ENCODE assay signal across 19 mouse cellular contexts in the genomic region with DNA sequence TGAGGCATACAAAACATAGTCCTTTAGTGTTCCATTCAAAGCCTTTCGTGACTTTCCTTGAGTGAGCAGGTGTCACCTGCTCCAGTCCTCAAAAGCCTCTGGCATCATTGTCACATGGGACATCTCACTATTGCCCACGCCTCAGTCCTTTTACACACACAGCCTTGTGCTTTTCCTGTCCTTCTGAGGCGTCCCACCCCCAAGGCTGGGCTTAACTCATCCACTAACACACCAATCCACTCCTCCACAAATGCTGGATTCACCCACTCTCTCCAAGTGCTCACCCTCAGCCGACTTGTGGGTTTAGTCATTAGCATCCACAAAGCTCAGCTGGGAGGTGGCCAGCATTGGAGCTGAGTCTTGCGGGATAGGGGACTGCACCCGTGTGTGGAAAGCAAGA. TPM values are rescaled to one million over a fixed set of nuclear protein-coding genes. Genes with fewer than 3 reads are reported as not detected.
A peak's percentile ranks its signal among the peaks of the same experiment; 100 is the strongest.
DNase-seq lines count a peak whose midpoint lies in the region; ATAC-seq and TF ChIP-seq lines count a peak whose summit lies in the region.
"Had no signal": no experiment of that assay in that cellular context is flagged by ENCODE, and none has a peak within 500 bp of the region (broad histone marks: within the 10 kb centered on the region; RNA-seq: fewer than 3 reads in every experiment).

No protein-coding gene starts in this region.

- H3K36me3 ChIP-seq in forebrain, postnatal 0 days (ENCODE audit: insufficient read depth), result no peaks in the 10 kb centered on the region
- H3K36me3 ChIP-seq in forebrain, embryonic 13.5 days (ENCODE audit: poor library complexity, severe bottlenecking), result no peaks in the 10 kb centered on the region
- no peaks in the 10 kb centered on the region for H3K36me3 ChIP-seq in hindbrain, embryonic 15.5 days
- H3K36me3 ChIP-seq in hindbrain, embryonic 10.5 days, result no peaks in the 10 kb centered on the region
- no peaks in the 10 kb centered on the region for H3K36me3 ChIP-seq in midbrain, postnatal 0 days (ENCODE audit: insufficient read depth, low read length)
- no peaks in the 10 kb centered on the region for H3K36me3 ChIP-seq in midbrain, embryonic 10.5 days
- no peaks in the 10 kb centered on the region for H3K36me3 ChIP-seq in thymus, adult 2 months (ENCODE audit: control insufficient read depth, insufficient read depth, low read length)
- H3K36me3 ChIP-seq: forebrain, embryonic 15.5 days; limb, embryonic 15.5 days; midbrain, embryonic 12.5 days; stomach, embryonic 15.5 days had no signal

- peak; percentile 61 for ATAC-seq in forebrain, postnatal 0 days
- ATAC-seq in forebrain, embryonic 13.5 days, result no peak
- peak; percentile 42; the same call in 1 of the 2 replicates for ATAC-seq in hindbrain, embryonic 15.5 days (ENCODE audit: low FRiP score, low read depth)
- ATAC-seq in midbrain, postnatal 0 days (ENCODE audit: low FRiP score), result no peak
- ATAC-seq: activated CD4-positive, CD25-positive, alpha-beta regulatory T cell, adult 4 months; forebrain, embryonic 15.5 days; liver, postnatal 0 days had no signal

- no peak overlapping the region for H3K27ac ChIP-seq in forebrain, postnatal 0 days (ENCODE audit: low read depth, low read length)
- no peak overlapping the region for H3K27ac ChIP-seq in forebrain, embryonic 13.5 days
- 0 out of 2 replicates have a peak overlapping the region, but pooled peaks have one; percentile 30 for H3K27ac ChIP-seq in hindbrain, embryonic 15.5 days (replicated peaks)
- H3K27ac ChIP-seq in hindbrain, embryonic 10.5 days, result no peak overlapping the region
- no peak overlapping the region for H3K27ac ChIP-seq in midbrain, postnatal 0 days (ENCODE audit: low read depth, low read length)
- no peak overlapping the region for H3K27ac ChIP-seq in midbrain, embryonic 10.5 days (replicated peaks)
- H3K27ac ChIP-seq in thymus, adult 2 months (ENCODE audit: control insufficient read depth, insufficient read depth, low read length), result no peak overlapping the region
- H3K27ac ChIP-seq: forebrain, embryonic 15.5 days; kidney, postnatal 0 days; limb, embryonic 15.5 days; midbrain, embryonic 12.5 days; stomach, embryonic 15.5 days had no signal

- H3K4me1 ChIP-seq in forebrain, postnatal 0 days (ENCODE audit: insufficient read depth), result no peaks in the 10 kb centered on the region
- H3K4me1 ChIP-seq in forebrain, embryonic 13.5 days, result peaks cover 11% of the 10 kb centered on the region
- H3K4me1 ChIP-seq in hindbrain, embryonic 15.5 days (replicated peaks), result 0 out of 2 replicates have a peak, but pooled peaks cover 8% of the 10 kb centered on the region
- H3K4me1 ChIP-seq in hindbrain, embryonic 10.5 days (replicated peaks), result peaks cover 25% of the 10 kb centered on the region
- no peaks in the 10 kb centered on the region for H3K4me1 ChIP-seq in midbrain, postnatal 0 days (ENCODE audit: insufficient read depth, low read length)
- H3K4me1 ChIP-seq in midbrain, embryonic 10.5 days, result peaks cover 10% of the 10 kb centered on the region
- no peaks in the 10 kb centered on the region for H3K4me1 ChIP-seq in thymus, adult 2 months (replicated peaks; ENCODE audit: control insufficient read depth, insufficient read depth, low read length)
- H3K4me1 ChIP-seq: midbrain, embryonic 12.5 days; stomach, embryonic 15.5 days had no signal

- WGBS in forebrain, postnatal 0 days, result 49% methylated on average over 6 of the region's 6 CpGs
- WGBS in forebrain, embryonic 13.5 days, result 60% methylated on average over 6 of the region's 6 CpGs
- 56% methylated on average over 6 of the region's 6 CpGs for WGBS in hindbrain, embryonic 15.5 days
- WGBS in hindbrain, embryonic 10.5 days, result 73% methylated on average over 6 of the region's 6 CpGs
- 61% methylated on average over 6 of the region's 6 CpGs for WGBS in midbrain, postnatal 0 days
- WGBS in midbrain, embryonic 10.5 days, result 69% methylated on average over 6 of the region's 6 CpGs
- 89% methylated on average over 6 of the region's 6 CpGs for WGBS in thymus, adult 2 months

- no peak for TF ChIP-seq CTCF in forebrain, postnatal 0 days (IDR thresholded peaks at IDR 0.05; ENCODE audit: low read depth)
- TF ChIP-seq CTCF in midbrain, postnatal 0 days (IDR thresholded peaks at IDR 0.05), result no peak
- no peak for TF ChIP-seq CTCF in thymus, adult 2 months (IDR thresholded peaks at IDR 0.05; ENCODE audit: borderline replicate concordance, control insufficient read depth, extremely low read depth, insufficient read depth, low read length, poor library complexity)

- peaks cover 11% of the 10 kb centered on the region for H3K27me3 ChIP-seq in forebrain, postnatal 0 days (ENCODE audit: insufficient read depth, low read length)
- peaks cover 22% of the 10 kb centered on the region for H3K27me3 ChIP-seq in forebrain, embryonic 13.5 days
- H3K27me3 ChIP-seq in hindbrain, embryonic 15.5 days, result peaks cover 8% of the 10 kb centered on the region
- H3K27me3 ChIP-seq in hindbrain, embryonic 10.5 days (ENCODE audit: insufficient read depth, poor library complexity, severe bottlenecking), result peaks cover 40% of the 10 kb centered on the region
- H3K27me3 ChIP-seq in midbrain, postnatal 0 days (ENCODE audit: insufficient read depth, low read length), result peaks cover 10% of the 10 kb centered on the region; the same call in 1 of the 2 replicates
- H3K27me3 ChIP-seq in midbrain, embryonic 10.5 days (ENCODE audit: low read depth, poor library complexity, severe bottlenecking), result peaks cover 31% of the 10 kb centered on the region
- H3K27me3 ChIP-seq in thymus, adult 2 months (ENCODE audit: control insufficient read depth, insufficient read depth, low read length), result peaks cover under 1% of the 10 kb centered on the region; the same call in 1 of the 2 replicates

- 0 out of 2 replicates have a peak, but pooled peaks cover 3% of the 10 kb centered on the region for H3K9me3 ChIP-seq in forebrain, postnatal 0 days (ENCODE audit: low read length)
- no peaks in the 10 kb centered on the region for H3K9me3 ChIP-seq in forebrain, embryonic 13.5 days (replicated peaks)
- no peaks in the 10 kb centered on the region for H3K9me3 ChIP-seq in hindbrain, embryonic 15.5 days
- H3K9me3 ChIP-seq in hindbrain, embryonic 10.5 days, result no peaks in the 10 kb centered on the region
- H3K9me3 ChIP-seq in midbrain, postnatal 0 days (ENCODE audit: low read length), result no peaks in the 10 kb centered on the region
- no peaks in the 10 kb centered on the region for H3K9me3 ChIP-seq in midbrain, embryonic 10.5 days (replicated peaks)
- H3K9me3 ChIP-seq: forebrain, embryonic 15.5 days; limb, embryonic 15.5 days; midbrain, embryonic 12.5 days; stomach, embryonic 15.5 days had no signal

- H3K9ac ChIP-seq in forebrain, postnatal 0 days, result no peak overlapping the region
- no peak overlapping the region for H3K9ac ChIP-seq in forebrain, embryonic 13.5 days
- no peak overlapping the region for H3K9ac ChIP-seq in hindbrain, embryonic 15.5 days
- no peak overlapping the region for H3K9ac ChIP-seq in midbrain, postnatal 0 days (replicated peaks; ENCODE audit: low read length, poor library complexity, severe bottlenecking)
- H3K9ac ChIP-seq: forebrain, embryonic 15.5 days; limb, embryonic 15.5 days; liver, postnatal 0 days; midbrain, embryonic 12.5 days; stomach, embryonic 15.5 days had no signal

- H3K4me2 ChIP-seq in forebrain, postnatal 0 days (ENCODE audit: low read depth), result no peak overlapping the region
- H3K4me2 ChIP-seq in forebrain, embryonic 13.5 days, result no peak overlapping the region
- no peak overlapping the region for H3K4me2 ChIP-seq in hindbrain, embryonic 15.5 days
- H3K4me2 ChIP-seq in midbrain, postnatal 0 days (ENCODE audit: low read depth, low read length, poor library complexity, severe bottlenecking), result no peak overlapping the region
- H3K4me2 ChIP-seq: forebrain, embryonic 15.5 days; limb, embryonic 15.5 days; midbrain, embryonic 12.5 days; stomach, embryonic 15.5 days had no signal

- TF ChIP-seq POLR2A in thymus, adult 2 months (IDR thresholded peaks at IDR 0.05; ENCODE audit: control insufficient read depth, extremely low read depth, insufficient read depth, low read length, poor library complexity), result no peak

- no peak for DNase-seq in forebrain, postnatal 0 days
- no peak for DNase-seq in hindbrain, embryonic 10.5 days (ENCODE audit: low spot score)
- peak; percentile 6 for DNase-seq in midbrain, postnatal 0 days (ENCODE audit: low spot score)
- no peak for DNase-seq in midbrain, embryonic 10.5 days (ENCODE audit: low spot score)
- DNase-seq in right cerebral cortex, postnatal 25 days, result peak; percentile 47
- no peak for DNase-seq in thymus, adult 2 months
- DNase-seq: adrenal gland, postnatal 25 days; heart, postnatal 36 days; liver, postnatal 0 days; lung, postnatal 36 days; thymus, postnatal 36 days had no signal

- H3K4me3 ChIP-seq in forebrain, postnatal 0 days (ENCODE audit: low read depth, low read length), result no peak overlapping the region
- H3K4me3 ChIP-seq in forebrain, embryonic 13.5 days, result no peak overlapping the region
- no peak overlapping the region for H3K4me3 ChIP-seq in hindbrain, embryonic 15.5 days
- no peak overlapping the region for H3K4me3 ChIP-seq in hindbrain, embryonic 10.5 days
- no peak overlapping the region for H3K4me3 ChIP-seq in midbrain, postnatal 0 days (ENCODE audit: low read depth, low read length)
- no peak overlapping the region for H3K4me3 ChIP-seq in midbrain, embryonic 10.5 days
- H3K4me3 ChIP-seq in thymus, adult 2 months (ENCODE audit: control insufficient read depth, insufficient read depth, low read length), result no peak overlapping the region
- H3K4me3 ChIP-seq: forebrain, embryonic 15.5 days; limb, embryonic 15.5 days; midbrain, embryonic 12.5 days; stomach, embryonic 15.5 days had no signal

RNA-seq across cellular contexts. Expression of a gene that starts 4.8 kb away (rescaled TPM):
- 0.38 and 0.67 TPM in 2 replicates for total RNA-seq in forebrain, postnatal 0 days (2014; rRNA removed)
- 0.24 and 0.40 TPM in 2 replicates for polyA plus RNA-seq in forebrain, postnatal 0 days (2015; fragmentation: Nextera tagmentation; extraction: Ambion mirVana)
- 0.24 TPM in 1 of 2 replicates, not detected in the other for polyA plus RNA-seq in forebrain, embryonic 13.5 days (2015; fragmentation: Nextera tagmentation; extraction: Ambion mirVana)
- polyA plus RNA-seq in hindbrain, embryonic 15.5 days (2015; fragmentation: Nextera tagmentation; extraction: Ambion mirVana), result 0.39 and 0.54 TPM in 2 replicates
- 0.86 and 0.89 TPM in 2 replicates for polyA plus RNA-seq in hindbrain, embryonic 10.5 days (2016; fragmentation: Nextera tagmentation; extraction: Ambion mirVana)
- total RNA-seq in midbrain, postnatal 0 days (2014; rRNA removed), result 0.44 and 0.85 TPM in 2 replicates
- polyA plus RNA-seq in midbrain, postnatal 0 days (2015; fragmentation: Nextera tagmentation; extraction: Ambion mirVana), result 0.16 and 0.28 TPM in 2 replicates
- polyA plus RNA-seq in midbrain, embryonic 10.5 days (2016; fragmentation: Nextera tagmentation; extraction: Ambion mirVana), result 0.22 TPM in 2 replicates
- polyA plus RNA-seq in thymus, adult 2 months (2012; rRNA removed), result 4.3 and 5.3 TPM in 2 replicates

RNA-seq across cellular contexts. Expression of a gene that starts 43.0 kb away (rescaled TPM):
- 1.2 and 2.3 TPM in 2 replicates for total RNA-seq in forebrain, postnatal 0 days (2014; rRNA removed)
- 3.1 and 3.8 TPM in 2 replicates for polyA plus RNA-seq in forebrain, postnatal 0 days (2015; fragmentation: Nextera tagmentation; extraction: Ambion mirVana)
- 1.4 and 1.5 TPM in 2 replicates for polyA plus RNA-seq in forebrain, embryonic 13.5 days (2015; fragmentation: Nextera tagmentation; extraction: Ambion mirVana)
- 3.2 and 4.4 TPM in 2 replicates for polyA plus RNA-seq in hindbrain, embryonic 15.5 days (2015; fragmentation: Nextera tagmentation; extraction: Ambion mirVana)
- polyA plus RNA-seq in hindbrain, embryonic 10.5 days (2016; fragmentation: Nextera tagmentation; extraction: Ambion mirVana), result 2.3 and 3.3 TPM in 2 replicates
- 2.0 and 4.3 TPM in 2 replicates for total RNA-seq in midbrain, postnatal 0 days (2014; rRNA removed)
- polyA plus RNA-seq in midbrain, postnatal 0 days (2015; fragmentation: Nextera tagmentation; extraction: Ambion mirVana), result 2.7 and 3.3 TPM in 2 replicates
- polyA plus RNA-seq in midbrain, embryonic 10.5 days (2016; fragmentation: Nextera tagmentation; extraction: Ambion mirVana), result 1.8 and 2.4 TPM in 2 replicates
- 27.1 and 36.0 TPM in 2 replicates for polyA plus RNA-seq in thymus, adult 2 months (2012; rRNA removed)

Comparison
In these comparisons a context has a peak if more than half of its experiments do, and no peak if none do; other contexts are left out.
1. ATAC-seq: peak in forebrain, postnatal 0 days (single experiment) and hindbrain, embryonic 15.5 days (single experiment); none in forebrain, embryonic 13.5 days (single experiment) and midbrain, postnatal 0 days (single experiment).
2. DNase-seq: peak in midbrain, postnatal 0 days (single experiment) and right cerebral cortex, postnatal 25 days (single experiment); none in forebrain, postnatal 0 days (single experiment), hindbrain, embryonic 10.5 days (single experiment), midbrain, embryonic 10.5 days (single experiment) and thymus, adult 2 months (single experiment).